Mouse (Mus musculus): ENCODE results near the gene Cul9.

The Cul9 gene

DNA sequence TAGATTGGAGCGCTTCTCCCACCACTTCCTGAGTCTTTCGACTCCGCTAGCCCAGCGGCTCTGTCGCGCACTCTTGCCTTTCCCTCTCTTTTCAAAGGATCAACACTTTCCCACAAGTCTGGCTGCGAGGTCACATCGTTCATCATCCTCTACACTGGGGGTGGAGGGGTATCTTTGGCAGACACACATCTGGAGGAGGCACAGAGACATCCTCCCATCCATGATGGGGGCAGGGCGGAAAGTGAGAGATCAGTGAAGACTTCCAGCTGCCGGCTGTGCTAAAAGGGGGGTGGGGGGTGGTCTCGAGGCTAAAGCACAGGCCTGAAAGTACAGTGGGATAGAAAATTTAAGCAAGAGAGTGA, 10.4 kb upstream of the Cul9 start:
- peaks cover 18% of the 10 kb centered on the region for H3K27me3 ChIP-seq (ENCODE audit: insufficient read depth, low read length)
- peak overlapping the region; percentile 91 for H3K4me3 ChIP-seq (replicated peaks; ENCODE audit: low read length)
- no peaks in the 10 kb centered on the region for H3K9me3 ChIP-seq (ENCODE audit: low read length)
- TF ChIP-seq CTCF (conservative IDR thresholded peaks at IDR 0.05; ENCODE audit: low read length) (no peak), NANOG (IDR thresholded peaks at IDR 0.05; ENCODE audit: borderline replicate concordance, low read length) (no peak), POU5F1 (IDR thresholded peaks at IDR 0.05; ENCODE audit: borderline replicate concordance, low read length) (no peak)
- peaks cover 43% of the 10 kb centered on the region for H3K4me1 ChIP-seq (replicated peaks; ENCODE audit: low read depth, low read length)
- peaks cover 13% of the 10 kb centered on the region for H3K36me3 ChIP-seq (ENCODE audit: insufficient read depth, low read length)

DNA sequence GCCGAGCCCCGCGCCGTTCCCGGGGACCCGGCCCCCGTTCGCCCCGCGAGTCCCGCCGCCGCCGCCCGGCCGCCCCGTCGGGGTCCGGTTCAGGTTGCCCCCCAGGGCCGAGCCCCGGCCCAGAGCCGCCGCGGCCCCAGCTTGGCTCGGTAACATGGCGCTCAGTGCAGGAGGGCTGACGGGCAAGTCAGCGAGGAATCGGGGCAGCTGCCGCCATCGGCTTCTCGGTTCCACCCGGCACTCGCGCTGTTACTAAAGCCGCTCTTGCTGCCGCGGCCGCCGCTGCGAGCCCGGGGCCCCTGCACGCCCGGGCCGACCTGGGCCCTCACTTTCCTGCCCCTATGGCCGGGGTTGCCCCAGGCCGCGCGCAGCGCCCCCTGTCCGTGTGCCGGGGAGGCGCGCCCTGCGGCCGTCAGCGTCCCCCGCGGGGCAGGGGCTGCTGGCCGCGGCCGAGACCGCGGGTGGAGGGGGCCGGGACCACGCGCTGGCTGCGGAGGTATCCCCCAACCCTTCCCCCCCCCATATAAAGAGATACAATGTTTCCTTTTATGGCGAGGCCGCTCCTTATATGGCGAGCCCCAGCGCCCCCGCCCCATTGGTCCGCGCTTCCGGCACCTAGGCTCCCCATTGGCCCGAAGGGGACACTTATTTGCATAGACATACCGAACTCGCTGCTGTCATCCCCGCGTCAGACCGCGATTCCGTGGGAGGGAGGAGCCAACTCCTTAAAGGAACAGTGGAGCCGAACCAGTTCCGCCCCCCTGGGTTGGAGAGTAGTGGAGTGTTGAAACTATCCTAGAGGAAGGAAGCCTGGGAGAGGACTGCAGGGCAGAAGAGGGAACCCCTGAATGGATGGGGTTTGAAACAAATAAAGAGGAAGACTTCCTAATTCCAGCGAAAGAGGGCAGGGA, 9.7 kb upstream of the Cul9 start, which contains the start of gene Srf:
Gene Srf, minus strand, starts transcription at position 503 of the 911 bp plus-strand sequence.
- H3K27me3 ChIP-seq (ENCODE audit: insufficient read depth, low read length), result peaks cover 18% of the 10 kb centered on the region
- peak within 1 kb of the TSS; percentile 91 for H3K4me3 ChIP-seq (replicated peaks; ENCODE audit: low read length)
- no peaks in the 10 kb centered on the region for H3K9me3 ChIP-seq (ENCODE audit: low read length)
- no peak for TF ChIP-seq POU5F1 (IDR thresholded peaks at IDR 0.05; ENCODE audit: borderline replicate concordance, low read length)
- no peak for TF ChIP-seq NANOG (IDR thresholded peaks at IDR 0.05; ENCODE audit: borderline replicate concordance, low read length)
- TF ChIP-seq CTCF (conservative IDR thresholded peaks at IDR 0.05; ENCODE audit: low read length), result no peak
- peaks cover 19% of the 10 kb centered on the region for H3K36me3 ChIP-seq (ENCODE audit: insufficient read depth, low read length)
- peaks cover 43% of the 10 kb centered on the region for H3K4me1 ChIP-seq (replicated peaks; ENCODE audit: low read depth, low read length)

DNA sequence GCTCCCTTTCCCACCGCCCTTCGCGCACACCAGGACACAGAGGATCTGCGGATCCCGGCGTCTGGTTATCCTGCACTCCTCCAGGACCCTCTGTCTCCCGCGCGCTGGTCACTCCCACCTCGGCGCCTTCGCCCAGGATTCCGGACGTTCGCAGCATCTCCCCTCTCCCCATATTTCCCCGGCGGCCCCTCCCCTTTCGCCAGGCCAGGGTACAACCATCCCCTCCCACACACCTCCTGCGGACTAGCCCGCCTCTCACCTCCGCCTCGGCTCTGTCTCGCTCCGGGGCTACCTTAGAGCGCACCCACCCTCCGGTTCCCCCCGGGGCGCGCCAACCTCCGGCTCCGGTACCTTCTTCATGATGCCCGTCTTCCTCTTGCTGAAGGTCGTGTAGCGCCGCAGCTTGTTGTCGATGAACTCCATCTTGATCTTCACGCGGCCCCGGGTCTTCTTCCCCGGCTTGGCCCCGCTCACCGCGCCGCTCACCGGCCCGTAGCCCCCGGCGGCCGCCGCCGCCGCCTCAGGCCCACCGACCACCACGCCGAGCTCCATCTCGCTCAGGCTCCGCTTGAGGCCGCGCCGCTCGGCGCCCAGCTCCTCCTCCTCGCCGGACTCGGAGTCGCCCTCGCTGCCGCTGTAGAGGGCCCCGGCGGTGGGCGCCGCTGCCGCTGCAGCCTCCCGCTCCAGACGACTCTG, 8.9 kb upstream of the Cul9 start:
- TF ChIP-seq NANOG (IDR thresholded peaks at IDR 0.05; ENCODE audit: borderline replicate concordance, low read length), result no peak
- no peak for TF ChIP-seq POU5F1 (IDR thresholded peaks at IDR 0.05; ENCODE audit: borderline replicate concordance, low read length)
- no peak for TF ChIP-seq CTCF (conservative IDR thresholded peaks at IDR 0.05; ENCODE audit: low read length)
- H3K36me3 ChIP-seq (ENCODE audit: insufficient read depth, low read length), result peaks cover 27% of the 10 kb centered on the region
- peaks cover 44% of the 10 kb centered on the region for H3K4me1 ChIP-seq (replicated peaks; ENCODE audit: low read depth, low read length)
- H3K27me3 ChIP-seq (ENCODE audit: insufficient read depth, low read length), result peaks cover 18% of the 10 kb centered on the region
- H3K4me3 ChIP-seq (replicated peaks; ENCODE audit: low read length), result peak overlapping the region; percentile 91
- no peaks in the 10 kb centered on the region for H3K9me3 ChIP-seq (ENCODE audit: low read length)

DNA sequence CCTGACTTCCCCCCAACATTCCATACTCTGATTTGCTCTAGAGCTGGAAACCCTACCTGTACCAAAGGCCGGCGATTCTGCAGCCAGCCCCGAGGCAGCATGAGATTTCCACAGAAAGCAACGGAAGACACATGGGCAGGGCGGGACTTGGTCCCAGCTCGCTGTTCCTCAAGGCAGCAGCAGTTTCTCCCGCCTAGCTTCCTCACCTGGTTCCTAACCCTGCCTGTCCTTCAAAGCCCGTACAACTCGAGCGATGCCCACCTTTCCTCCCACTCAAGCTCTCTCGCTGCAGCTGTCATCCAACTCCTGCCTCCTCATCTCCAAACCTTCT, 8.4 kb upstream of the Cul9 start:
- Histone ChIP-seq H3K4me1 (replicated peaks; ENCODE audit: low read depth, low read length) (peaks cover 49% of the 10 kb centered on the region), H3K4me3 (replicated peaks; ENCODE audit: low read length) (peak overlapping the region; percentile 91), H3K27me3 (ENCODE audit: insufficient read depth, low read length) (peaks cover 18% of the 10 kb centered on the region), H3K9me3 (ENCODE audit: low read length) (no peaks in the 10 kb centered on the region), H3K36me3 (ENCODE audit: insufficient read depth, low read length) (peaks cover 32% of the 10 kb centered on the region)
- no peak for TF ChIP-seq CTCF (conservative IDR thresholded peaks at IDR 0.05; ENCODE audit: low read length)

DNA sequence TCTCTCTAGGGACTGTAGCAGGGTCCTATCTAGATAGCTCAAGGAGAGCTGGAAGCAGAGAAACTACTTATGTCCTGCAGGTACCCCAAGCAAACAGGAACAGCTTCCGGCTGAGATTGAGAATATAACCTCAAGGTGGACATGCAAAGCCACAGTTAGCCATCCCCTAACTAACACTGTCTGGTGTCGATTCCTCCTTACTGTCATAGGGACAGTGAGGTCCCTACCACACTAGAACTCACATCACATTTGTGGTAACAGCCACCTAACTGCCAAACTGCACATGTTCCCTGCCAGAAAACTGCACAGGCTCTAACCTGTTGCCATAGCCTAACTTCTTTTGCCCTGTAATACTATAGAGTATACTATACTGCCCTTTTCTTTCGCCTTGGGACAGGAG, 7.7 kb upstream of the Cul9 start:
- H3K36me3 ChIP-seq (ENCODE audit: insufficient read depth, low read length), result peaks cover 39% of the 10 kb centered on the region
- H3K4me1 ChIP-seq (replicated peaks; ENCODE audit: low read depth, low read length), result peaks cover 54% of the 10 kb centered on the region
- peak overlapping the region; percentile 91 for H3K4me3 ChIP-seq (replicated peaks; ENCODE audit: low read length)
- H3K9me3 ChIP-seq (ENCODE audit: low read length), result no peaks in the 10 kb centered on the region
- no peak for TF ChIP-seq POU5F1 (IDR thresholded peaks at IDR 0.05; ENCODE audit: borderline replicate concordance, low read length)
- TF ChIP-seq NANOG (IDR thresholded peaks at IDR 0.05; ENCODE audit: borderline replicate concordance, low read length), result no peak
- no peak for TF ChIP-seq CTCF (conservative IDR thresholded peaks at IDR 0.05; ENCODE audit: low read length)
- H3K27me3 ChIP-seq (ENCODE audit: insufficient read depth, low read length), result peaks cover 18% of the 10 kb centered on the region

DNA sequence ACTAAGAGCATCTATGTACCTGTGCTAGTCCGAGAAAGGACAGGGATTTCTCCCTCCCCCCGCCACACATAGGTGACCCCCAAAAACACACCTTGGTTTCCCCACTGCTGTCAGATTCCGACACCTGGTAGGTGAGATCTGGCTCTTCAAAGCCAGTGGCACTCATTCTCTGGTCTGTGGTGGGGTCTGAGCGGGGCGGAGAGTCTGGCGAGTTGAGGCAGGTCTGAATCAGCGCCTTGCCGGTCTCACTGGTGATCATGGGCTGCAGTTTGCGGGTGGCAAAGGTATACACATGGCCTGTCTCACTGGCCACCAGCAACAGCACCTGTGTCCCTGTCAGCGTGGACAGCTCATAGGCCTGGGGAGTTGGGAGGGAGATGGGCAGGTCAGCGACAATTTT, 7.3 kb upstream of the Cul9 start:
- Histone ChIP-seq H3K4me3 (replicated peaks; ENCODE audit: low read length) (peak overlapping the region; percentile 91), H3K27me3 (ENCODE audit: insufficient read depth, low read length) (peaks cover 18% of the 10 kb centered on the region), H3K9me3 (ENCODE audit: low read length) (no peaks in the 10 kb centered on the region), H3K4me1 (replicated peaks; ENCODE audit: low read depth, low read length) (peaks cover 59% of the 10 kb centered on the region), H3K36me3 (ENCODE audit: insufficient read depth, low read length) (peaks cover 44% of the 10 kb centered on the region)
- TF ChIP-seq CTCF (conservative IDR thresholded peaks at IDR 0.05; ENCODE audit: low read length), result no peak
- TF ChIP-seq POU5F1 (IDR thresholded peaks at IDR 0.05; ENCODE audit: borderline replicate concordance, low read length), result no peak
- no peak for TF ChIP-seq NANOG (IDR thresholded peaks at IDR 0.05; ENCODE audit: borderline replicate concordance, low read length)

DNA sequence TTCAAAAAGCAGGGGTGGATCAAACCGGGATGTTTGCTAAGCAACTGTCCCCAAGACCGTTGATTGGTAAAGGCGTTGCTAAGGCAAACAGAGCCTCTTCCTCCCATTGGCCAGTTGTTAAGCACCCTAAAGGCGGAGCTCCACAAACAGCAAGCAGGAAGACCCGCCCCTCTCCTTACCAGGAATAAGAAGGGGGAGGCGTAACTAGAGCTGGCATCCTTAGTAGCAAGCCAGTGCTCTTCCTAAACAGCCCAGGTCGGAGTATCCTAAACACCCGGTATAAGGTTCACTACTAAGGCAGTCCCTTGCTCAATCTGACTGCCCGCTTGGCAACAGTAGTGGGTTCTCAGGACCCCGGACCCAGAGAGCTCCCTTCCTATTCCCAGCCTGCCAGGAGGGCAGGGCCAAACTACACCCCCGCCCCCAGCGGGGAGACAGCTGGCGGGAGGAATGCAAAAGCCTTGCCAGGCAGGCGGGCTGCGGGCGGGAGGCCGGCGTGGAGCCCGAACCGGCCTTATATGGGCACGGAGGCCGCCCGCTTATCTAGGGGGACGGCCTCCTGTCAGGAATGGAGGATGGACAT, 6.7 kb upstream of the Cul9 start:
- H3K27me3 ChIP-seq (ENCODE audit: insufficient read depth, low read length), result peaks cover 18% of the 10 kb centered on the region
- peak overlapping the region; percentile 91 for H3K4me3 ChIP-seq (replicated peaks; ENCODE audit: low read length)
- peaks cover 64% of the 10 kb centered on the region for H3K4me1 ChIP-seq (replicated peaks; ENCODE audit: low read depth, low read length)
- TF ChIP-seq CTCF (conservative IDR thresholded peaks at IDR 0.05; ENCODE audit: low read length) (no peak), NANOG (IDR thresholded peaks at IDR 0.05; ENCODE audit: borderline replicate concordance, low read length) (no peak), POU5F1 (IDR thresholded peaks at IDR 0.05; ENCODE audit: borderline replicate concordance, low read length) (no peak)
- peaks cover 46% of the 10 kb centered on the region for H3K36me3 ChIP-seq (ENCODE audit: insufficient read depth, low read length)
- no peaks in the 10 kb centered on the region for H3K9me3 ChIP-seq (ENCODE audit: low read length)

DNA sequence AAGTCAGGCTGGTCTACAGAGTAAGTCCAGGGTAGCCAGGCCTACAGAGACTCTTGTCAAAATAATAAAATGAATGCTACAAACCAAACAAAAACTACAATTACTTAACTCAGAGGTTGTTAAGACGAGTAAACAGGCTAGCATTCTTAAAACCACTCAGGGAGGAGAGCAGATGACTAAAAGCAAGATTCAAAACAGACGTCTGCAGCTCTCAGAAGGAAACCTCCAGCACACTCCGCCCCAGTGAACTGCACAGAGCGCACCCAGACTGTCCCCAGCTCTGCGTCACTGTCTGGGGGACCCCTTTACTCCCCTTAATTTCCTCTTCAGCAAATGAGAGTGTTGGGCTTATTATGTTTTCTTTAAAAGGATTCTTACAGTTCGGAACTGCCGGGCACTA, 6.0 kb upstream of the Cul9 start:
- no peak overlapping the region for H3K4me3 ChIP-seq (replicated peaks; ENCODE audit: low read length)
- peaks cover 46% of the 10 kb centered on the region for H3K36me3 ChIP-seq (ENCODE audit: insufficient read depth, low read length)
- no peaks in the 10 kb centered on the region for H3K9me3 ChIP-seq (ENCODE audit: low read length)
- TF ChIP-seq CTCF (conservative IDR thresholded peaks at IDR 0.05; ENCODE audit: low read length) (no peak), NANOG (IDR thresholded peaks at IDR 0.05; ENCODE audit: borderline replicate concordance, low read length) (no peak), POU5F1 (IDR thresholded peaks at IDR 0.05; ENCODE audit: borderline replicate concordance, low read length) (no peak)
- peaks cover 18% of the 10 kb centered on the region for H3K27me3 ChIP-seq (ENCODE audit: insufficient read depth, low read length)
- peaks cover 66% of the 10 kb centered on the region for H3K4me1 ChIP-seq (replicated peaks; ENCODE audit: low read depth, low read length)
